Mouse (Mus musculus): ENCODE measurements around the gene Hhipl1.

The Hhipl1 gene

DNA sequence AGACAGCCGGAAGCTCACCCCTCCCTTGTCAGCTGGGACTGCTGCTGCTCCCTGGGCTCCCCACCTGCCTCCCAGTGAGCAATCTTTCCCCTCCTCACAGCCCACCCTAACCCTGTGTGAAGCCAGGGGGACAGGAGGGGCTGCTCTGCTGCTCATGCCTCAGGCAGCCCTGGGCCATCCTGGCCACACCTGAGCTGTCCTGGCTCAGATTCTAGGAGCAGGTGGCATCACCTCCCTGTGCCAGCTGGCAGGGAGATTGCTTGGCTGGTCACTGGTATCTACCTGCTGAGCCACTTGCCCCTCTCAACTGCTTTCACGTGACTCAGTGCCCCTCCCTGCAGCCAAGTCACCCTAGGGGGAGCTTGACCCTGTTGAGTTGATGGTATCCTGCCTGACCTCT, 48.2 kb downstream of the Hhipl1 start:
- in situ Hi-C loops (cut with MboI; ENCODE audit: low sequenced_read_pairs): loop anchor here (25.0 kb wide), 1 partner anchor 133 kb away; no protein-coding TSS in a partner anchor

- in situ Hi-C loops (cut with MboI; ENCODE audit: low sequenced_read_pairs): loop anchor here (25.0 kb wide), 1 partner anchor 132 kb away; no protein-coding TSS in a partner anchor
Observed at GRCm38 (mm10) chr12:108355271-108355670, 49.2 kb downstream of the Hhipl1 start.

GRCm38 (mm10) chr12:108355986-108356385, 49.9 kb downstream of the Hhipl1 start:
- in situ Hi-C loops (cut with MboI; ENCODE audit: low sequenced_read_pairs): loop anchor here (25.0 kb wide), 1 partner anchor 131 kb away; no protein-coding TSS in a partner anchor

GRCm38 (mm10) chr12:108363796-108364195, 57.7 kb downstream of the Hhipl1 start:
- in situ Hi-C loops (cut with MboI; ENCODE audit: low sequenced_read_pairs): loop anchor here (25.0 kb wide), 1 partner anchor 124 kb away; no protein-coding TSS in a partner anchor

DNA sequence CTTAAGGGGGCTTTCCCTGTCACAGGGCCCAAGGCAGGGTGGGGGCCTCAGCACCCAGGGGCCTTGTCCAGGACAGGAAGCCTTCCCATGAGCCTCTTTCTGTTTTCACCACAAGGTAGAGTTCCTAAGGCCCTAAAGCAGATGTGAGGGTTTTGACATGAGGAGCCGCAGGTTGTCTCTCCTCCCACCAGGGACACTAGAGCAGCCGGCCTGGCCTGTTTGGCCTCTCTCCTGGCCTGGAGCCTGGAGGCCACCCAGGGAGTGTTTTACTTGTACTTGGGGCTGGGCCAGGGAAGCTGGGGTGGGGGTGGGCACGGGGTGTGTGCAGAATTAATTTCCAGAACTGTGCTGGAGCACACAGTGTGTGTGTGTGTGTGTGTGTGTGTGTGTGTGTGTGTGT, 59.3 kb downstream of the Hhipl1 start:
- in situ Hi-C loops (cut with MboI; ENCODE audit: low sequenced_read_pairs): loop anchor here (25.0 kb wide), 1 partner anchor 122 kb away; no protein-coding TSS in a partner anchor

DNA sequence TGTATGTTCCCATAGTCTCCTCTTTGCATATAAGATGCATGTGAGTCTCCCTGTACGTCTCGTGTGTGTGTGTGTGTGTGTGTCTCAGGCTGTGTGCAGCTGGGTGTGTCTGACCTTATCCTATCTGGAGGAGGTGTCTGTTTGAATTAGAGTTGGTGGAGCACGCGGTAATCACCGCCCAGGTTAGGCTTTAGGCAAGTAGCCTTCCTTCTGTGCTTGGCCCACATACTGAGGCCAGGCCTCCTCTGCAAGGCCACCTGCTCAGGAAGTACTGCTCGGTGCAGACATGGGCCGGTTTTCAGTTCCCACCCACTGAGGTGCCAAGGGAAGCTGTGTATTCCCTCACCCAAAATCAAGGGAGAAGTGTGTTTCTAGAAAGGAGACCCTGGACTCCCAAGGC, 59.8 kb downstream of the Hhipl1 start:
- in situ Hi-C loops (cut with MboI; ENCODE audit: low sequenced_read_pairs): loop anchor here (25.0 kb wide), 1 partner anchor 121 kb away; no protein-coding TSS in a partner anchor

DNA sequence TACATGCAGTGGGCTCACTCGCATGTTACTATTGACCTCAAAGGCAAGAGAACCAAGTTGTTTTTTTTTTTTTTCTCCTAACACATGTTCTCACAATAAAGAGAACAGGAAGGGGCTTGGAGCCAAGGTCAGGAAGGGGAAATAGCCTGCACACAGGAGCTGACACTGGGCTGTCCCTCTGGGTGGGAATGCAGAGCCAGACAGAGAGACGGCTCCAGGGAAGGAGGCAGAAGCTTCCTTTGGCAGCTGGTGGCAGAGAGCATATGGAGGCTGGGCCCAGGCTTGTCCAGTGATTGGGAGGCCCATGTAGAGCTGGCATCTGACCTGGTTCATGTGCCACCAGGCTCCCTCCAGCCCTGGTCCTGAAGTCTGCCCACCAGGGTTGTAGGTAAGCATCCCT, 61.8 kb downstream of the Hhipl1 start:
- in situ Hi-C loops (cut with MboI; ENCODE audit: low sequenced_read_pairs): loop anchor here (25.0 kb wide), 1 partner anchor 119 kb away; no protein-coding TSS in a partner anchor

GRCm38 (mm10) chr12:108368921-108369320, 62.9 kb downstream of the Hhipl1 start:
- in situ Hi-C loops (cut with MboI; ENCODE audit: low sequenced_read_pairs): loop anchor here (25.0 kb wide), 1 partner anchor 118 kb away; no protein-coding TSS in a partner anchor

DNA sequence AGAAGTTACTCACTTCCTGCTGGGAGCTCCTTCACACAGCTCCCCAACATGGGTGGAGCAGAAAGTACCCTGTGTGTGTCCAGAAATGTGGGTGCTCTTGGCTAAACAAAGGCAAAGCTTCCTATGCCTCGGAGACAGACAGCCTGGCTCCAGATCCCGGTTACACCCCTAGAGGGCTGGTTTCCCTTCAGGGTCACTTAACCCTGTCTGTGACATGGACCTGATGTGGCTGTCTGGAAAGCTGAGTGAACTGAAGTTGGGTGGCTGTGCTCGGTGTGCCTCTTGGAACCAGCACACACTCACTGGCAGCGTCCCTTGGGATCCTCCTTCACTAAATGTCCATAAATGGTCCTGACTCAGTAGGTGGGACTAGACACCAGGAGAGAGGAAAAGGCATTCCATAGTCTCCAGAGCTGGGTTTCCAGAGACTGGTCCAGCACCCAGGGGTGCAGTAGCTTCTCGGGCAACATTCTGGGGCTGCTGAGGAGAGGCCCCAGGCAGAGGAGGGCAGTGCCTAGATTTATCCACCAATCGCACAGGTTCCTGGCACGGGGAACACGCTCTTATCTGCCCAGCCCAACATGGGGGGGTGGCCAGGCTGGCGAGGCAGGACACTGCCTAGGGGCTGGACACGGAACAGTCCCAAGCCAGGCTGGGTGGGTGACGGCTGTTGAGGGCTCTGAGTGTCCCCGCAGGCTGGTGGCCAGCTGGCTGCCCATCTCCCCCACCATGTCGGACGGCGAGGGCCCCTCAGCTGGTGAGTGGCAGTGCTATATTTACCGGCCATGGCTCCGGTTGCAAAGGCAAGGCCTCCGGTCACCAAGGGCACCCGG, 64.7 kb downstream of the Hhipl1 start, which contains the start of gene Eml1:
Gene Eml1, plus strand, starts transcription at position 362 of the 833 bp plus-strand sequence.
- in situ Hi-C loops (cut with MboI; ENCODE audit: low sequenced_read_pairs): loop anchor here (25.0 kb wide), 1 partner anchor 116 kb away; no protein-coding TSS in a partner anchor

- in situ Hi-C loops (cut with MboI; ENCODE audit: low sequenced_read_pairs): loop anchor here (25.0 kb wide), 1 partner anchor 116 kb away; no protein-coding TSS in a partner anchor
Observed at GRCm38 (mm10) chr12:108371429-108371765, 65.3 kb downstream of the Hhipl1 start.

GRCm38 (mm10) chr12:108372241-108372640, 66.2 kb downstream of the Hhipl1 start:
- in situ Hi-C loops (cut with MboI; ENCODE audit: low sequenced_read_pairs): loop anchor here (25.0 kb wide), 1 partner anchor 115 kb away; no protein-coding TSS in a partner anchor

GRCm38 (mm10) chr12:108373611-108374010, 67.5 kb downstream of the Hhipl1 start:
- in situ Hi-C loops (cut with MboI; ENCODE audit: low sequenced_read_pairs): loop anchor here (25.0 kb wide), 1 partner anchor 114 kb away; no protein-coding TSS in a partner anchor

- in situ Hi-C loops (cut with MboI; ENCODE audit: low sequenced_read_pairs): loop anchor here (25.0 kb wide), 1 partner anchor 113 kb away; no protein-coding TSS in a partner anchor
Observed at GRCm38 (mm10) chr12:108374689-108375088, 68.6 kb downstream of the Hhipl1 start.

DNA sequence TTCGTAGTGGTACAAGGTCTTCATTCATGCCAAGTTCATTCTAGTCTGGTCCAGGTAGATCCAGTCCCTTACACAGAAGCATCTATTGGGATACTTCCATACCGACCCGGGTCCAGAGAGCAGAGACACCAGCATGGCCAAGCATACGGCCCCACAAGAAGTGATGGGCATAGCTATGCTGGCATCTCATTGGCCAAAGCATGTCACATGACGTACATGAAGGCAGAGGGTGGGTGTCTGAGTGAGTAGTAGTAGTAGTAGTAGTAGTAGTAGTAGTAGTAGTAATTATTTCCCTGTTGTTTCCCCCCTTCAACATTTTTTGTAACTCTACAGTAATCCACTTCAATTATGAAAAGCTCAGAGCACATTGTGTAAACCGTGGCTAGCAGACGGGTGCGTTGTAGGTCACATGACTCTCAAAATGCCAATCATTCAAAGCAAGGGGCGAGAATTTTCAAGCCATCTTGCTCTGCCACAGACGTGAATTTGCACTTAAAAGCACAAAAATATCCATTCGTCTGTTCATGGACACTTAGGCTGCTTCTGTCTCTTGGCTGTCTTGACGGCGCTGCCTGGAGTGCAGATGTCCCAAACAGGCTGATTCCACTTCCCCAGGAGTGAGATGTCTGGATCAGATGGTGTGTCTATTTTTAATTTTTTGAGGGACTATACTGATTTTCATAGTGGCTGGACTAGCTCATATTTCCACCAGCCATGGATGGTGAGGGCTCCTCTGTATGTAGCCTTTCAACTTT, 72.5 kb downstream of the Hhipl1 start:
- in situ Hi-C loops (cut with MboI; ENCODE audit: low sequenced_read_pairs): no loop called here

Measured in CH12F3 (cell line).